Mouse (Mus musculus) layer of hippocampus, postnatal 36 days (tissue): ENCODE measurements around the gene Smyd5. TPM values are rescaled to one million over a fixed set of nuclear protein-coding genes. Genes with fewer than 3 reads are reported as not detected.

Experiments used
- total RNA-seq, 2 experiments: library from RNA; stranded (reverse); gene quantifications; 2 replicates each; pipeline ENCODE4 v1.2.3; 2021

Smyd5 gene
- total RNA-seq, 2 experiments from 2014 or later: 42.3 to 42.9 TPM

Other genes with a start within 250 kb of the Smyd5 start
- 10 to 100 TPM; 17.6 to 19.3 TPM for gene Emx1, start 244.6 kb upstream of the Smyd5 start, total RNA-seq
- 100 to 1,000 TPM; 164 to 165 TPM for gene Sfxn5, start 98.6 kb upstream of the Smyd5 start, total RNA-seq
- 10 to 100 TPM; 49.1 to 52.6 TPM for gene Rab11fip5, start 57.4 kb upstream of the Smyd5 start, total RNA-seq
- gene Noto, start 8.1 kb upstream of the Smyd5 start, total RNA-seq: not detected
- gene Cct7, start 19.5 kb downstream of the Smyd5 start, total RNA-seq: 100 to 1,000 TPM; 225 to 226 TPM
- 10 to 100 TPM; 14.1 to 16.0 TPM for gene Pradc1, start 20.0 kb downstream of the Smyd5 start, total RNA-seq
- 10 to 100 TPM; 91.2 to 96.6 TPM for gene Fbxo41, start 71.0 kb downstream of the Smyd5 start, total RNA-seq
- gene Egr4, start 81.6 kb downstream of the Smyd5 start, total RNA-seq: 10 to 100 TPM; 26.1 to 33.4 TPM
- gene Alms1, start 155.5 kb downstream of the Smyd5 start, total RNA-seq: 1 to 10 TPM; 6.9 to 7.8 TPM